Mouse (Mus musculus) lung, adult 2 months (tissue): ENCODE results near the gene Polr3b. TPM values are rescaled to one million over a fixed set of nuclear protein-coding genes. Genes with fewer than 3 reads are reported as not detected.

ENCODE experiments used
- DNase-seq: peaks from one replicate; pipeline ENCODE4 v3.0.0; 2022
- H3K4me1 ChIP-seq: fragments of 200-500 bp; 2 replicates; pipeline ENCODE4 v1.6.1; 2011; ENCODE audit warnings: low read length; ENCODE audit not compliant: control insufficient read depth, insufficient read depth
- H3K4me3 ChIP-seq: fragments of 200-500 bp; replicated peaks from 2 replicates; pipeline ENCODE3; 2011; ENCODE audit warnings: low read depth, mild to moderate bottlenecking, control low read depth, low read length; ENCODE audit errors: extremely low read depth
- CTCF ChIP-seq: fragments of 200-500 bp; IDR thresholded peaks from 2 replicates; pipeline ENCODE4 v1.5.1; 2011; ENCODE audit warnings: mild to moderate bottlenecking, low read length, control low read depth; ENCODE audit not compliant: insufficient read depth
- POLR2A ChIP-seq: fragments of 200-500 bp; IDR thresholded peaks from 2 replicates; pipeline ENCODE4 v1.6.1; 2011; ENCODE audit warnings: low read depth, mild to moderate bottlenecking, control low read depth, low read length, borderline replicate concordance; ENCODE audit errors: extremely low read depth
- WGBS: fragments of 180-500 bp; shearing (Covaris S2); methylation state at CpG from one replicate; pipeline ENCODE4 v1.1.7; 2018; 5-methylcytosine and 5-hydroxymethylcytosine counted together
- polyA plus RNA-seq: library from polyadenylated mRNA; depleted of rRNA; stranded (reverse); fragments of >200 nt; gene quantifications from 2 replicates; pipeline ENCODE4 v1.2.3, GENCODE M21; 2012

Polr3b gene
- polyA plus RNA-seq, 1 experiment = 5.7 TPM

- Histone ChIP-seq H3K4me3 (no peak overlapping the region), H3K4me1 (peaks cover 5% of the 10 kb centered on the region)
- no peak for DNase-seq
- no peak for TF ChIP-seq POLR2A
- TF ChIP-seq CTCF = no peak
- 63% methylated on average over 5 of the region's 5 CpGs for WGBS
Observed at GRCm38 (mm10) chr10:84711940-84712339, 89.8 kb downstream of the Polr3b start.

GRCm38 (mm10) chr10:84712532-84712931 lies 90.4 kb downstream of the Polr3b start:
- peaks cover 5% of the 10 kb centered on the region for H3K4me1 ChIP-seq
- no peak for TF ChIP-seq POLR2A
- TF ChIP-seq CTCF = no peak
- H3K4me3 ChIP-seq = no peak overlapping the region
- 60% methylated on average over 6 of the region's 6 CpGs for WGBS
- DNase-seq = no peak

GRCm38 (mm10) chr10:84713043-84713442 lies 91.0 kb downstream of the Polr3b start:
- H3K4me1 ChIP-seq = peaks cover 5% of the 10 kb centered on the region
- 75% methylated on average over 10 of the region's 10 CpGs for WGBS

GRCm38 (mm10) chr10:84715639-84716038 lies 93.5 kb downstream of the Polr3b start:
- WGBS = 86% methylated on average over 7 of the region's 7 CpGs
- TF ChIP-seq POLR2A = no peak
- TF ChIP-seq CTCF = no peak
- Histone ChIP-seq H3K4me1 (peaks cover 5% of the 10 kb centered on the region), H3K4me3 (no peak overlapping the region)
- no peak for DNase-seq

More at GRCm38 (mm10) chr10:84713043-84713442, 91.0 kb downstream of the Polr3b start:
- H3K4me3 ChIP-seq = no peak overlapping the region
- no peak for DNase-seq
- TF ChIP-seq POLR2A (no peak), CTCF (no peak)

GRCm38 (mm10) chr10:84716581-84716980 lies 94.5 kb downstream of the Polr3b start:
- WGBS = 95% methylated on average over 7 of the region's 7 CpGs
- H3K4me1 ChIP-seq = peaks cover 2% of the 10 kb centered on the region
- H3K4me3 ChIP-seq = no peak overlapping the region
- TF ChIP-seq POLR2A (no peak), CTCF (no peak)
- DNase-seq = no peak

- no peak for DNase-seq
- WGBS = 93% methylated on average over 12 of the region's 12 CpGs
- TF ChIP-seq CTCF = no peak
- no peak for TF ChIP-seq POLR2A
- Histone ChIP-seq H3K4me1 (no peaks in the 10 kb centered on the region), H3K4me3 (no peak overlapping the region)
Observed at GRCm38 (mm10) chr10:84722711-84723110, 100.6 kb downstream of the Polr3b start.

GRCm38 (mm10) chr10:84727005-84727404 lies 104.9 kb downstream of the Polr3b start:
- 87% methylated on average over 12 of the region's 12 CpGs for WGBS
- Histone ChIP-seq H3K4me1 (no peaks in the 10 kb centered on the region), H3K4me3 (no peak overlapping the region)
- no peak for DNase-seq
- TF ChIP-seq CTCF = no peak
- TF ChIP-seq POLR2A = no peak

GRCm38 (mm10) chr10:84727760-84728159 lies 105.7 kb downstream of the Polr3b start:
- no peak for TF ChIP-seq CTCF
- TF ChIP-seq POLR2A = no peak
- Histone ChIP-seq H3K4me3 (no peak overlapping the region), H3K4me1 (no peaks in the 10 kb centered on the region)
- 84% methylated on average over 4 of the region's 4 CpGs for WGBS
- no peak for DNase-seq

GRCm38 (mm10) chr10:84730078-84730477 lies 108.0 kb downstream of the Polr3b start:
- Histone ChIP-seq H3K4me1 (no peaks in the 10 kb centered on the region), H3K4me3 (no peak overlapping the region)
- no peak for DNase-seq
- WGBS = 81% methylated on average over 3 of the region's 3 CpGs
- TF ChIP-seq POLR2A (no peak), CTCF (peak; percentile 26; the same call in 1 of the 2 replicates)

GRCm38 (mm10) chr10:84730956-84731355 lies 108.9 kb downstream of the Polr3b start:
- Histone ChIP-seq H3K4me3 (no peak overlapping the region), H3K4me1 (no peaks in the 10 kb centered on the region)
- 82% methylated on average over 9 of the region's 9 CpGs for WGBS
- DNase-seq = no peak
- no peak for TF ChIP-seq CTCF
- no peak for TF ChIP-seq POLR2A

GRCm38 (mm10) chr10:84733511-84733910 lies 111.4 kb downstream of the Polr3b start:
- DNase-seq = no peak
- 50% methylated on average over 6 of the region's 6 CpGs for WGBS
- Histone ChIP-seq H3K4me3 (no peak overlapping the region), H3K4me1 (no peaks in the 10 kb centered on the region)
- TF ChIP-seq CTCF = no peak
